Mouse (Mus musculus): ENCODE data around the gene Tm9sf2.

GRCm38 (mm10) chr14:122170202-122170781, 63.5 kb downstream of the Tm9sf2 start:
- no peak for TF ChIP-seq USF1 (IDR thresholded peaks at IDR 0.05; ENCODE audit: low read depth)
- no peak for TF ChIP-seq TCF12 (IDR thresholded peaks at IDR 0.05; ENCODE audit: insufficient read depth, poor library complexity, severe bottlenecking)
- no peak for TF ChIP-seq MAX (IDR thresholded peaks at IDR 0.05; ENCODE audit: low read depth)
- no peak for TF ChIP-seq POLR2A (IDR thresholded peaks at IDR 0.05; ENCODE audit: insufficient read length, low read depth)
- TF ChIP-seq TCF3 (IDR thresholded peaks at IDR 0.05; ENCODE audit: insufficient read length, low read depth), result no peak
- no peak for TF ChIP-seq E2F4 (IDR thresholded peaks at IDR 0.05; ENCODE audit: insufficient read depth)
- TF ChIP-seq REST (IDR thresholded peaks at IDR 0.05; ENCODE audit: insufficient read depth, insufficient read length), result no peak
- TF ChIP-seq MYOD1 (IDR thresholded peaks at IDR 0.05; ENCODE audit: control insufficient read depth in 1 of 3, insufficient read length in 2 of 3, low read depth in 2 of 3), result no peak
- no peak for TF ChIP-seq SRF (IDR thresholded peaks at IDR 0.05; ENCODE audit: control insufficient read depth, insufficient read length, low read depth)

All from myocyte (in vitro differentiated cells).